Mouse (Mus musculus): ENCODE measurements around the gene Gm21970.
A peak's percentile ranks its signal among the peaks of the same experiment; 100 is the strongest.

The Gm21970 gene

DNA sequence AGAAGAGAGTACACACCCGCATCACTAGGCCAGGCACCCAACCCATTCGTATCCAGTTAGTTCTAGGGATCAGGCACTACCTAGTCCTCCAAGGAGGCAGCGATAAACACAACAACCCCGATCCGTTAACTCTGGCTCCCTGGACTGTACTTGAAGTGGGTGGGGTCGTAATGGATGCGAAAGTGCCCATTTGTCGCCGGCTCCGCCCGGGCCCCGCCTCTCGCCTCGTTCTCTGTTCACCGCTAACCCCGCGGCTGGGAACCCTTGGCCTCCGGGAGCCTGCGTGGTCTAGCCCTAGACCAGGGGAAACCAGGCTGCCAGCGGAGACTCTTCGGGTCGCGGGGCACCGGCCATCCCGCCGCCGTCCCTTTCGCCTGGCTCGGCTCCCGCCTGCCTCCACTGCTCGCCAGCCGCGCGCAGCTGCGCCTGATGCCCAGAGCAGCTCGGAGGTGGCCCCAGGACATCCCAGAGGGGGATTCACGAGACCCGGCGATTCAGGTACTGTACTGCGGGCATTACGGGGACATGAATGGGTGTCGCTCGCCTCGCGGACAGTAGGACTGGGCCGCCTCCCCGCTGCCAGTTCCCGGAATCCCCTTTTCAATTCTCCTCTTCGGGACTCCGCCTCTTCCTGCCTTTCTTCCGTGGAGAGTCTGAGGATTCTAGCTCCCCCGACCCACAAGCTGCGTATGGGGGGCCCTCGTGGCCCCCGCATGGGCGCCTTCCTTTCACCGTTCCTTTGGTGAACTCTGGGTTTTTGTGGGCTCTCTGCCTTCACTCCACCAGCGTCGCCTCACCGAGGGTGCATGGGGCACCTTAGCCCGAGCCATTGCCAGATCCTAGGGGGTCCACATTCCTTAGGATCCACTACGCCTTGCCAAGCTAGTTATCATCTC is 18.7 kb upstream of the Gm21970 start, which contains the start of gene Ifnar2:
Ifnar2 (plus strand) TSS at position 207 of the 896 bp plus-strand sequence.
- peak; percentile 69 for DNase-seq (ENCODE audit: low spot score)

- no peak for DNase-seq (ENCODE audit: low spot score)
Observed at GRCm38 (mm10) chr16:91373473-91374252, 17.9 kb upstream of the Gm21970 start.

DNA sequence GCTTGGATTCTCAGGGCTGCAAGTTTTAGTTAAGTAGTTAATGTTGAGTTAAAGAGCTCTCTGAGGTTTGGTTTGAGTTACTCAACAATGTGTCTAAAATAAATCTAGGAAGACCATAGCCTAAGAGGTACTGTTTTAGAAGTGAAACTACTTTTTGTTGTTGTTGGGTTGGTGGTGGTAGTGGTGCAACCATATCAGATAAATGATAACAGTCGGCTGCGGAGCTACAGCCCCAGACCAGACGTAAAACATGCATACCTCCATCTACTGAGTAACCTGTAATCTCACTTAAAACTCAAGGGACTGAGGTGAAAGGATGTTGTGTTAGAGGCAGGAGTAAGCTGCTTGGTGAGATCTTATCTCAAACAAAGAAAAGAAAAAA is 17.3 kb upstream of the Gm21970 start:
- DNase-seq (ENCODE audit: low spot score): no peak

- no peak for DNase-seq (ENCODE audit: low spot score)
Observed at GRCm38 (mm10) chr16:91376701-91377100, 14.8 kb upstream of the Gm21970 start.

GRCm38 (mm10) chr16:91378431-91378986 is 13.0 kb upstream of the Gm21970 start:
- DNase-seq (ENCODE audit: low spot score): no peak

- no peak for DNase-seq (ENCODE audit: low spot score)
Observed at GRCm38 (mm10) chr16:91378991-91379390, 12.5 kb upstream of the Gm21970 start.

DNA sequence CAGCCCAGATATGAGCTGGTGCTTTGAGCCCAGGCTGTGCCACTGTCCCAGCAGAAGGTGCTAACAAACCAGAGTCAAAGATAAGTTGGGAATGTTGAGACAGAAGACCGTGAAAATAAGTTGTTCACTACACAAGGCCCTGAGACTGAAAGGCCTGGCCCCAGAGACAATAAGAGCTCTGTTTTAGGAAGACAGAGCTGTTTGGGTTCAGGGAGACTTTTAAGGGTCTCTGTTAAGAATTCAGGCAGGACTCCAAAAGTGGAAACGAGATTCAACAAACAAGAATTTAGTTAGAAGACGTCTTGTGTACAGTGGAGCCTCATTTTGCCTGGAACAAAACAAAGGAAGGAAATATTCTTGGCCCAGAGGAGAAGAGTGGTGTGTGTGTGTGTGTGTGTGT is 12.1 kb upstream of the Gm21970 start:
- no peak for DNase-seq (ENCODE audit: low spot score)

GRCm38 (mm10) chr16:91380151-91380550 is 11.4 kb upstream of the Gm21970 start:
- DNase-seq (ENCODE audit: low spot score): no peak

- DNase-seq (ENCODE audit: low spot score): no peak
Observed at GRCm38 (mm10) chr16:91381606-91382005, 9.9 kb upstream of the Gm21970 start.

GRCm38 (mm10) chr16:91382261-91382790 is 9.2 kb upstream of the Gm21970 start:
- no peak for DNase-seq (ENCODE audit: low spot score)

DNA sequence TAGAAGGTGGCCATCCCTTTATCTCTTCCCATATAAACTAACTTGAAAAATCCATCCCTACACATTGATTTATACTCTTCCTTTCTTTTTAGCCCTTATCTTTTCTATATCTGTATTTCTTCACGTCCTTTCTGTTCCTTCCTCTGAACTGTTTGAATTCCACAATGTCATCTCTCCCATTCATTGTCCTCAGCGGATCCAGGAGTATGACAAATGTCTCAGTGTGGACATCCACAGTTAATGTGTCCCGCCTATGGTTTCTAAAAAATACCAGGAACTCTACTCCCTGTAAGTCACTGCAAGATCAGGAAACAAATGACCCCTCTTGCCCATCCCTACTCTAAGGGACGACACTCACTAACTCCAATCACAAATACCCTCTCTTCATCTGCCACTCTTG is 7.3 kb upstream of the Gm21970 start:
- no peak for DNase-seq (ENCODE audit: low spot score)

DNA sequence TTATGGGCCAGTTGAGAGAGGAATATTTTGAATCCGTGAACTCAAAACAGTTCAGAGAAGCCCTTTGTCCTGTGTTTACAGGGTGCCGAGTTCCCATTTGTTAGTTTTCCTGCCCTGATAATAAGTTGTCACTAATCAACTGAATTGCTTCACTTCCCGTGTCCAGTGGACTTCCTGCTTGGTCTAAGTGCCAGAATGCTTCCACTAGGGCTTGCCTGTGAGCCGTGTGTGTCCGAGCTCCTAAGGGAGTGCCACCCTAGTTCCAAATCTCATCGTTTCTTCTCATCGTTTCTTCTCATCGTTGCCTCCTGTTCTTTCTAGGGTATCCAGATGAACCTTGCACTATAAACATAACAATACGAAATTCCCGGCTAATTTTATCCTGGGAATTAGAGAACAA is 5.9 kb upstream of the Gm21970 start:
- no peak for DNase-seq (ENCODE audit: low spot score)

GRCm38 (mm10) chr16:91386419-91387120 is 5.0 kb upstream of the Gm21970 start:
- DNase-seq (ENCODE audit: low spot score): no peak

DNA sequence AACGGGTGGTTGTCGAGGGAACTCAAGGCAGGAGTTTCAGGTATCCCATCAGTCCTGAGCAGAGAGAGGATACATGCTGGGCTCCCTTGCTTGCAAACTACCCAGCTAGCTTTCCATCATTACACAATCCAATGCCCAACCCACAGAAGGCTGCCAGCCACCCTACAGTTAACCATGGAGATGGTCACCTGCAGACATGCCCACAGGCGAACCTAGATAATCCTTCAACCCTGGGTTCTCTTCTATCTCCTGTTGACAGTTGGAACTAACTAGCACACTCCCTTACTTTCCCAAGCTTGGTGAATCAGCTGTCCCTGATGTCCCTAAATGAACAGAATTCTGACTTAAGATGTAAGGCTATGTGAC is 4.4 kb upstream of the Gm21970 start:
- no peak for DNase-seq (ENCODE audit: low spot score)

- DNase-seq (ENCODE audit: low spot score): no peak
Observed at GRCm38 (mm10) chr16:91390100-91390499, 1.4 kb upstream of the Gm21970 start.

DNA sequence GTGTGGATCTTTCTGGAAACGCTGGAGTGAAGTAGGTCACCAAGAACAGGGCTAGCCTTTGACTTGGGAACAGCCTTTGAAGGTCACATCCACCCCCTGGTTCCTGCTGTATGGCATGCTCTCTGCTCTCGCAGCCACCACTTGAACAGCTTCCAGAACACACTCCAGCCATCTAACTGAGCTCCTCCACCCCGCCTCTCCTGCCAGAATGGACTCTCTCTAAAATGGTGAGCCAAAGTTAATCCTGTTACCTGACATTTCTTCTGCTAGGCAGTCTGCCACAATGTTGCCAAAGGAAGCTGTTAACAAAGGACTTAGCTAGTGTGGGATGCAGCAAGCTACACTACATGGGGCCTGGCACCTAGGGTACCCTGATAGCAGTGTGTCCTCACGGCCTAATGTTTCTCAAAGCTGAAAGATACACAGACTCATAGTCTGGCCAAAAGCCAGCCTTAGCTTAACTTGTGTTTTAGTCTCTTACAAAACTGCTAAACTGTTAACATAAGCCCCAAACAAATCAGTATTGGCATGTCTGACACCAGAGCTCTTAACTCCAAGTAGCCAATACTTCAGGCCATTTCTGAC is 3.4 kb downstream of the Gm21970 start:
- DNase-seq (ENCODE audit: low spot score): no peak

DNA sequence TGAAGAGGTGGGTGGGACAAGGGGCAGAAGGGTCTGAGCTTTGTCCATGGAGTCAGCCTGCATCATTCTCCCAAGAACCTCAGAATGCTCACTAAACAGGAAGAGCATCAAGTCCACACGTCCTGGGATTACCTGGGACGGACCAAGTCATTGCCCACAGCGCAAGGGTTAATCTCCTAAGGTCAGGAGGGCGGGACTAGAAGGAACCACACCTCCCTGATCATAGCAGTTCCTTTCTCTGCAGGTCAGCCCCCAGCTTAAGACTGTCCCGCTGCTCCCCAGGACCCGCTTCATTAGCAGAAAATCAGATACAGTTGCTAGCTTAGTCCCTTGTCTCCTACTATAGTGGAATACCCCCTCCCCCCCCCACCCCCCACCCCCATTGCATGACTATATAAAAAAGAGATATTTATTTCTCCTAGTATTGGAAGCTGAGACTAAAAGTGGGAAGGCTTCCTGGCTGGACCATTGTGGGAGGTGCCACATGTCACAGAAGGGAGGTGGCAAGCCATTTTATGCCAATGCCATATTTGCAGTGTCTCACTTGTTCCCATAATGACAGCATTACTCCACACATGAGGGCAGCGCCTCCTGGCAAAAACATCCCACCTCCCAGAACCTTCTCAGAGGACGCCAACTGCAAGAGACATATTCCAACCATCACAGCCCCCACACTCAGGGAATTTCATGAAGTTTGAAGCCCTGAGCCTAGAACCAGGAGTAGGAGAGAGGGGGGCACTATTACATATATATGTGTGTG is 4.3 kb downstream of the Gm21970 start:
- no peak for DNase-seq (ENCODE audit: low spot score)

DNA sequence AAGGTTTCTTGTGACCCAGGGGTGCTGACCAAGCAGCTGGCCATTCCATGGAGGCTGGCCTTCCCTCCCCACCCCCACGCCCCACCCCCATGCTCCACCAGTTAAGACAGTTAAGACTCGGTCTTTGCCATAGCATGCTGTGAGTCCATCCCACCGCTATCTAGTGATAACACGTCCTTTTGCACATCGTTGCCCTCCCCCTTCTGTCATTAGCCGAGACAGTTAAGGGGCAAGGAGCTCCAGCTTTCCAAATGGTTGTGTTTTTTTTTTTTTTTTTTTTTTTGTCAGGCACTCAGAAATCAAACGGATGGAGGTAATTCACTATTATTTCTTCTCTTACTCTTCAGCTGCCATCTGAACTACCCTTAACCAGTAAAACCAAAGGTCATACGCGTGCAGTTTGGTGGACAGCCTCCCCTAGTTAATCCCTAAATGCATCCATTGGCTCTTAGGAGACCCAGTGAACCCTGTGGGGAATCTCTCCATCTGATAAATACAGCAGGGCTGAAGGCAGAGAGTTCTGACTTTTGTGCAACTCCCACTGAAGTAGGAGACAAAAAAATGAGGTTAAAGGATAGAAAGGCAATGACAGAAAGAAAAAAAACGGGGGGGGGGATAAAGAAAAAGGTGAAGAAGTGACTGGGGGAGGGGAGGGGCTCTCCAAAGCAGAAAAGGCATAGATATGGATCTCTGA is 5.5 kb downstream of the Gm21970 start:
- no peak for DNase-seq (ENCODE audit: low spot score)

DNA sequence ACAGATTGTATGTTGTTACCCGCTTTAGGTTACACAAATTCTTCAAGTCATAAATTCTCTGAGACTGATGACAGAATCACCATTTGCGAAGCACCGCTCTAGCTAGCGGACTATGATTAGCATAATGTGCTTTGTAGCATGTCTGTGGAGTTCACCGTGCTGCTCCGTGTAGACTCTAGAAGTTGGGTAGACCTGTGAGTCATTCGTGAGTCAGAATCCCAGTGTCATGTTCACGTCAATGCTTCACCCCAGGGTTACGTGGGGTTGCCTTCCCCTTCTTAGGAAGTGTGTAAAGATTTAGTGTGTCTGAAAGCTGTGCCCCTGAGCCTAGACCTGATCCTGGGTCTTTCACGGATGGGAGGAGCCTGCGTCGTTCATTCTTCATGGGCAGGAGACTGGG is 6.5 kb downstream of the Gm21970 start:
- no peak for DNase-seq (ENCODE audit: low spot score)

DNA sequence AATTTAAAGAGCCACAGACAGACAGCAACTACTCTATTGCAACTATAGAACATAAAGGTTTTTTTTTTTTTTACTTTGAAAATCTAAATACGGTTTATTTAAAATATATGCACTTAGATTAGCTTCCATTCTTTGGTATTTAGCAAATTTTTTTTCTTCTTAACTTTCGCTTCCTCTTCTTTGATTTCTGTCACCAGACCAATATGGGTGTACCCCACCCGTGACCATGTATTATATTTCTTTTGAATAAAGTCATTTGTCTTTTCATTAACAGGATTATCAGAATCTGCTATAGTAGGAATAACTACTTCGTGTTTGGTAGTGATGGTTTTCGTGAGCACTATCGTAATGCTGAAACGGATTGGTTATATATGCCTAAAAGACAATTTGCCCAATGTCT is 7.4 kb downstream of the Gm21970 start:
- DNase-seq (ENCODE audit: low spot score): no peak
